Mouse (Mus musculus): ENCODE measurements around the gene Akp3. TPM values are rescaled to one million over a fixed set of nuclear protein-coding genes. Genes with fewer than 3 reads are reported as not detected.
A peak's percentile ranks its signal among the peaks of the same experiment; 100 is the strongest.

Gene Akp3
- total and polyA plus RNA-seq, 3 experiments: not detected

DNA sequence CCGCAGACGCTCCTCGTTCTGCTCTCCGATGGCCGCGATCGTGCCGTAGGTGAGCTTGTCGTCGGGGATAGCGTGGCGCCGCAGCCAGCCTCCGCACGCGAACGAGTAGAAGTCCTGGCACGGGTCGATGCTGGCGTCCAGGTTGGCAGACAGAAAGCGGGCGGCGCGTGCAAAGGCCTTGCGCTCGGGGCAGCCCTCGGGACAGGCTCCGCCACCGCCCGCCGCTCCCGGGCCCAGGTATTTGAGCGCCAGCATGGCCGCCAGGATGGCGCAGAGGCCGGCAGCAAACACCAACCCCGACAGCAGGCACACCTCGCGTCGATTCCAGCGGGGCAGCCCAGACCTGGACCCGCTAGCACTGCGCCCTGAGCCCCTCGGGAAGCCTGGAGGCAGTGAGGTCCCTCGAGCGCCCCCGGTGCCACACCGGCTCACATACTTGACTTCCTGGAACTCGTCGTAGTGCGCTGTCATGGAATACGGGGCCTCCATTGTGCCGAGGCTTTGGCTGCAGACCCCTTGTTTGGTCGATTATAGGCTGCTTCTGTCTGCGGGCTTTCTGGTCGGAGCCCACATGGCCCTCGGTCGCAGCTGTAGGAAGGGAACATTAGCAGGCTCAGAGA lies 29.8 kb downstream of the Akp3 start:
- no peak for DNase-seq

DNA sequence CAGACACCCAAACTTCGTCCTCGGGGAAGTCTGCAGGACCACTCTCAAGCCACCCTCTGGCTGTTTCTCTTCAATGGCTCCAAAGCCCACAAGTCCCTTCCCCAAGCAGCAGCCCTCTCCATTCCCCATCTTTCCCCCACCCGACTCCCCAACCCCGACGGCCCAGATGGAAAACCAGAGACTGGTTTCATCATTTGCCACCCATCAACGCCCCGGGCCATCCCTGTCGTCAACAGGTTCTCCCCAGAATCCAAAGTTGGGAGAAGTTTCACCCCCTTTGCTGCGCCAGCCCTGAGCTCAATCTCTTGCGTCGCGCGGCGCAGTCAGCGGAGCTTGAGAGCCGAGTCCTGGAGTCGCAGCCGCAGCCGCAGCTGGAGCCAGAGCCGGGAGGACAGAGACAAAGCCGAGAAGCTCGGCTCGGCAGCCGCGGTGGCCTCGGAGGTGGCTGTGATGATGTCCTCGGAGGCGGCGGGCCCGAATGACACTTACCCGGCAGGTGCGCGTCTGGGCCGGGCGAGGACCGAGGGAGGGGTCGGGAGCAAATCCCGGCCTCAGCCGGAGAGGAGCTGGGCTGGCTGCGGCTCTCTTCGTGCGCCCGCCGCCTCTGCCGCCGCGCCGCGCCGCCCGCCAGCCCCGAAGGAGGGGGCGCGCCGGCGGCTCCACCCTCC lies 30.9 kb downstream of the Akp3 start:
- DNase-seq: no peak

DNA sequence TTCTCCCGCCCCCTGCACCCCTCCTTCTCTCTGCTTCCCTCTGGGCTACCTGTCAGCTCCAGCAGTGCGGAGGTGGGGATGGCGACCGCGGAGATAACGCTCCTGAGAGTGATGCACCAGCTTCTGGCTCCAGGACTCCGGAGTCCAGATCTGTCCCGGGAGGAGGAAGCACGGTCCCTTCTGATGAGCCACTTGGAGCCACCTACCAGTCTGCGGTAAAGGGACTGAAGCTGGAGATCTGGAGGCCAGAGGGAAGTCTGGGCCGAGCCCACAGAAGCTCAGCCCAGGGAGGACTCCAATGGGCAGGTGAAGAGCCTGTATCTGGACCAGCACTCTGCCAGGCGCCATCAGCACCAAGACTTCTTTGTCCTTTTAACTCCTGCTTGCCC lies 31.4 kb downstream of the Akp3 start, which contains the start of gene Ecel1:
Gene Ecel1 (minus strand): TSS at position 323 of the 389 bp plus-strand sequence.
- no peak for DNase-seq

DNA sequence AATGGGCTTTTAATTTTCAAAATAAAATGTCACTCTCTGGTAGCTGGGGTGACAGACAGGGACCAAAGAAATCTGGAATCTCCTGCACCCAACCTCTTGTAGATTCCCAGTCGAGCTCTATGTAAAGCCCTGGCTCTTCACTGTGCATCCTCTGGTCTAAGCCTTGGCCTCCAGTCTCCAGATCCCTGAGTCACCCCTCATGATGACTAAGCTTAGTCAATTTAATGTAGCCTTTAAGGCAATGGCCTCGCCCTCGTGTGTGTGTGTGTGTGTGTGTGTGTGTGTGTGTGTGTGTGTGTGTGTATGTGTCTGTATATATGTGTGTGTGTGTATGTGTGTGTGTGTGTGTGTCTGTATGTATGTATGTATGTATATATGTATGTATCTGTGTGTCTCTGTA lies 34.6 kb downstream of the Akp3 start:
- DNase-seq: peak; percentile 56

DNA sequence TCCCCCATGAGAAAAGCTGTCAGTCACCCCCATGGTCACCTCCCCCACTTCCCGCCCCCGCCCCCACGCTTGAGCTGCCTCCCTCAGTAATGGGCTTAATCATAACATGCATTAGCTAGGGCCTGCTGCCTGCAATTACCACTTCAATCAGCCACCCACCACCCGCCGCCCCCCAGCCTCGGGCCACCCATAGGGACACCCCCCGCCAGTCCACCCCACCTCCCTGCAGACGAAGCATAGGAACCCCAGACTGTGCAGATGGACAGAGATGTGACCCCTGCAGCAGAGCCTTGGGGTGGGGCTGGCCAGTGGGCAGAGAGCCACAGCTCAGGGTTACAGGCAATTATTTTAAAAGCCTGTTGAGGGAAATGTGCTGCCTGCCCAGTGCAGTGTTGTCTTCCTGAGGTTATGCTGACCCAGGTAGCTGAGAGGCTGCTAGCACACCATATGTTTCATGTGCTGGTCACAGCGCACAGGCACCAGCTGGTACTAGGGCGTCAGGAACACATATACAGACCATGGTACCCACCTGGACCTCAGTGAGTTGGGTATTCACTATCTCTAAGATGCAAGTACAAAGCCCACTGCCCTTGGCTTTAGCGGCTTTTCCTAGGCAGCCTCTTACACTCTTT lies 39.5 kb downstream of the Akp3 start:
- no peak for DNase-seq

DNA sequence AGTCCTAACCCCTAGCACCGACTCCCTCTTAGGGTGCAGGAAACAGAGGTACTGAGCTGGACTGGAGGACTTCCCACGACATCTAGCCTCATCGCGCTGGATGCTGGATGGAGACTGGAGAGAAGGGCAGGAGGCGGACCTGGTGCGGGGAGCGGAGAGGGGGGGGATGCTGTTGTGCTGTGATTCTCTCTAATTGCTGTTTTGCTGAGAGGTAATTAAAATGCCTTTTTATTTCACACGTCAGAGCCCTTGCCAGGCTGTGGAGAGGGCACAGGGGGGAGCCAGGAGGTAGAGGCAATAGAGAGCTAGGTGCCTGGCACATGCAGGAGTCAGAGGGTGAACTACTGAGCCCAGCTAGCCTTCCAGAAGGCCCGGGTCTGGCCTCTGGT lies 40.0 kb downstream of the Akp3 start:
- DNase-seq: no peak

DNA sequence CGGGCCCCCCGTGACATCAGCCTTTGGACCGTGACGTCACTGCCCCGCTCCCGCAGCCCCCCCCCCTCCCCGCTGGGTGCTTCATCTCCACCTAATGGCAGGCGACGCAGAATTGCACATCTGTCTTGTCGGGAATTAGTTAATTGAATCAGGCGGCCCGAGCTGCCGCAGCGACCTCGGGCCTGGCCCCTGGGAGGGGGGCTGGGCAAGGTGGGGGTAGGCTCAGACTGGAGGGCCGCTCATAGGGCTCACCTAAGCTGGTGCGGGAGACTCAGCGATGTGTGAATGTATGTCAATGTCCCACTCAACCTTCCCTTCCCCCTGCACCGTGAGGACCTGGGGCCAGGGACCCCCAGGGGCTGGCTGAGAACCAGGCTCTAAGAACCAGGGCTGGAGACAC lies 45.7 kb downstream of the Akp3 start:
- DNase-seq: no peak

DNA sequence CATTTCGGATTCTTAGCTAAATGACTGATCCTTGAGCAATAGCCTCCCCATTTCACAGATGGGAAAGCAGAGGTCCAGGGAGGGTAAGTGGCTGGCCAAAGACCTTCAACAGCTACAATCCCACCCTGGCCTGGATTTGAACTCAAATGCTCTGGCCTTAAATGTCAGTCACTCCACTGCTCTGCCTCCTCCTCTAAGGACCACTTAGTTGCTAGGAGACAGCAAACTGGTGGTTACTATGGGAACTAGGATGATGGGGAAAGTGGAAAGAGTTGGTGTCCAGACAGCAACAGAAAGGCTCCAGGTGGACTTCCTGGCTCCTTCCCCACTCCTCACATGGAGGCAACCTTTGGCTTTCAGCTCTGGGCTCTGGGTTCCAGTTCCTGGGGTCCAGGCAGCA lies 46.5 kb downstream of the Akp3 start:
- DNase-seq: no peak

DNA sequence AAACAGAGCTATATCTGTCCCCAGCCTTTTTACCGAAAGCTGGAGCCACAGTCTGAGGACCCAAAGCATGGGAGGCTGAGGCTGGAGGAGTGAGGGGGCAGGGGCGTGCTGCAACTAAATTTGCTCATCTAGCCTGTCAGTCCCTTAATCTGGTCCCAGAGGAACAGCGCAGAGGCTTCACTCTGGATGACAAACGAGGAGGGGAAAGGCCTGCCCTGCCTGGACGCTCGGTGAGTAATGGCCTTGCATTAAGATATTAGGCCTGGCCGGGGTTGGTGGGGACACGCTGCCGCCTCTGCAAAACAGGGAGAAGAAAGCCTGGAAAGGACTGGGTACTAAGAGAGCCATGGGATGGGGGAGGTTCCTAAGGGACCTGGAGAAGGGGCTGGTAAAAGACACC lies 47.5 kb downstream of the Akp3 start:
- DNase-seq: peak; percentile 58

DNA sequence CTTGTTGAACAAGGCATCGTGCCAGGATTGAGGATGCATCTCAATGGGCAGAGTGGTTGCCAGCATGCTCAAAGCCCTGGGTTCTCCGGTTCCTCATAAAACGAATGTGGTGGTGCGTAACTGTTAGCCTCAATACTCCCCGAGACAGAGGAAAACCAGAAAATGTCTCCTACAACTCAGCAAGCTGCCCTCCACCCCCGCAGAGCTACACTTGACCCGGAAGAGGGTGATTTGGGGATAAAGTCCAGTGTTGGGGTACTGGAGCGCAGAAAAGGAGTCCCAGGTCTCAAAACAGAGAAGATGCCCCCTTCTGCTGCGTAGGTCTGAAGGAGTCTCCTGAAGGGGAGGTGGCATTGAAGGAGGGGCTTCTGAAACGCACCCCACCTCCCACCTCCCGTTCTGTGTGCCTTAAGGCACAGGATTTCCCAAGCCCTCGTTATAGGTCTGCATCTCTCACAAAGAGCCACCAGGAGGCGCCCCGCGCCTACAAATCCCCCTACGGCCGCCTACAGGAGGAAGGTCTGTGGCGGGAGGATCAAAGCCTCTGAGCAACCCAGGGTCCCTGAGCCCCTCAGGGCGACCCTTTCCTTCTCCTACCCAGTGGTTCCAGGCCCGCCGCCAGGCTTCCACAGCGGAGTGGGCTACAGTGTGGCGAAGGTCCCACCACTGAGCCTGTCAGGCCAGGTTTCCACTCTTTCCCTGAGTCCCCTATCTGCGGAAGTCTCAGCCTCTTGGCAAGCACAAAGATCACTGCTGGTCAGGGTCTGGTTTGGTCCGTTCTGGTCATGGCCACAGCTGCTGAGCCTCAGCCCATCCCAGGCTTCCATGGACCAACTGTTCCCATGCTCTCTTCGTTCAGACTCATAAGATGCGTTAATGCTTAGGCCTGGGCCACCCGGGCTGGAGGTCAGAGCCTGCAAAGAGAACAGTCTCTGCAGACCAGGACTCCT lies 49.5 kb downstream of the Akp3 start:
- DNase-seq: peak; percentile 72

DNA sequence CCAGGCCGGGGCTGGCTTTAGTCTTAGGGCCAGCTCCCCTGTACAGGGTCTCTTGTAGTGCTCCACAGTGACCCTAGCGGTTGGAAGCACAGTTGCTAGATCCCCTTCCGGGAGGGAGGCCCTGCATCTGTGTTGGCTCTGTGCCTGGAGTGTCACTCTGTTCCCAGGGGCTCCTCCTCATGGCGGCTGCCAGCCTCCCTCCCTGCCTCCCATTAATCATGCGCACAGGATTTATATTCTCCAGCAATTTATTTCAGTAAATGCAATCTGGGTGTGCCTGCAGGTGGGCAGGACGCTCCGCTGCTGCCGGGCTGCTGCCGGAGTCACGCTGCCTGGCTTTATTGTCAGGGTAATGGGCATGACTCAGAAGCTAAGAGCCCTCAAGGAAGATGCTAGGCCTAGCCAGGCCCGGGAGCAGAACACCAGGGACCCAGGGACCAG lies 51.1 kb downstream of the Akp3 start:
- peak; percentile 40 for DNase-seq

Other genes starting within 250 kb of the Akp3 start
- gene Alppl2, start 35.0 kb upstream of the Akp3 start, total RNA-seq (2021): not detected
- not detected in 2 replicates for gene Alppl2, start 35.0 kb upstream of the Akp3 start, polyA plus RNA-seq (2012; rRNA removed)
- gene Alpi, start 23.4 kb upstream of the Akp3 start, total RNA-seq (2021): not detected
- 0.08 and 0.30 TPM in 2 replicates for gene Alpi, start 23.4 kb upstream of the Akp3 start, polyA plus RNA-seq (2012; rRNA removed)
- 1 to 10 TPM in 1 of 2 experiments, under 1 TPM in 1; 0.46 to 3.0 TPM for gene Ecel1, start 31.5 kb downstream of the Akp3 start, total RNA-seq (2021)
- gene Ecel1, start 31.5 kb downstream of the Akp3 start, polyA plus RNA-seq (2012; rRNA removed): 0.67 and 4.4 TPM in 2 replicates
- not detected for gene Prss56, start 58.3 kb downstream of the Akp3 start, total RNA-seq (2021)
- gene Prss56, start 58.3 kb downstream of the Akp3 start, polyA plus RNA-seq (2012; rRNA removed): 0.06 TPM in 1 of 2 replicates, not detected in the other
- gene Chrnd, start 65.6 kb downstream of the Akp3 start, total RNA-seq (2021): not detected
- not detected in 2 replicates for gene Chrnd, start 65.6 kb downstream of the Akp3 start, polyA plus RNA-seq (2012; rRNA removed)
- gene Chrng, start 79.7 kb downstream of the Akp3 start, total RNA-seq (2021): not detected
- gene Chrng, start 79.7 kb downstream of the Akp3 start, polyA plus RNA-seq (2012; rRNA removed): not detected in 2 replicates
- gene Eif4e2, start 88.9 kb downstream of the Akp3 start, total RNA-seq (2021): 10 to 100 TPM; 66.0 to 98.7 TPM
- gene Eif4e2, start 88.9 kb downstream of the Akp3 start, polyA plus RNA-seq (2012; rRNA removed): 18.0 and 18.4 TPM in 2 replicates
- 100 to 1,000 TPM; 337 to 341 TPM for gene Efhd1, start 139.4 kb downstream of the Akp3 start, total RNA-seq (2021)
- gene Efhd1, start 139.4 kb downstream of the Akp3 start, polyA plus RNA-seq (2012; rRNA removed): 579 and 581 TPM in 2 replicates
- gene Gigyf2, start 202.0 kb downstream of the Akp3 start, total RNA-seq (2021): 10 to 100 TPM; 66.6 to 95.5 TPM
- 17.0 and 24.7 TPM in 2 replicates for gene Gigyf2, start 202.0 kb downstream of the Akp3 start, polyA plus RNA-seq (2012; rRNA removed)